Mouse (Mus musculus): Measurements from ENCODE around the gene Ppm1m. TPM values are rescaled to one million over a fixed set of nuclear protein-coding genes. Genes with fewer than 3 reads are reported as not detected.

The Ppm1m gene
- polyA plus RNA-seq, 1 experiment, result 20.2 TPM

- Histone ChIP-seq H3ac (ENCODE audit: control insufficient read depth, insufficient read length) (no peak overlapping the region), H3K36me3 (ENCODE audit: control insufficient read depth, insufficient read depth) (no peaks in the 10 kb centered on the region), H3K4me2 (ENCODE audit: low read depth) (no peak overlapping the region), H3K79me2 (ENCODE audit: control insufficient read depth, insufficient read depth) (peaks cover 8% of the 10 kb centered on the region), H3K27me3 (ENCODE audit: control insufficient read depth, insufficient read depth, insufficient read length) (no peaks in the 10 kb centered on the region), H3K4me3 (no peak overlapping the region)
- TF ChIP-seq MYOG (IDR thresholded peaks at IDR 0.05; ENCODE audit: control insufficient read depth in 1 of 3, insufficient read depth in 1 of 3, insufficient read length in 2 of 3, low read depth in 2 of 3) (no peak), REST (IDR thresholded peaks at IDR 0.05; ENCODE audit: insufficient read depth, insufficient read length) (no peak), SRF (IDR thresholded peaks at IDR 0.05; ENCODE audit: control insufficient read depth, insufficient read length, low read depth) (no peak), E2F4 (IDR thresholded peaks at IDR 0.05; ENCODE audit: insufficient read depth) (no peak), TCF12 (IDR thresholded peaks at IDR 0.05; ENCODE audit: insufficient read depth, poor library complexity, severe bottlenecking) (no peak), MAX (IDR thresholded peaks at IDR 0.05; ENCODE audit: low read depth) (no peak), USF1 (IDR thresholded peaks at IDR 0.05; ENCODE audit: low read depth) (no peak)
Observed at GRCm38 (mm10) chr9:106166709-106167108, 32.8 kb downstream of the Ppm1m start.

DNA sequence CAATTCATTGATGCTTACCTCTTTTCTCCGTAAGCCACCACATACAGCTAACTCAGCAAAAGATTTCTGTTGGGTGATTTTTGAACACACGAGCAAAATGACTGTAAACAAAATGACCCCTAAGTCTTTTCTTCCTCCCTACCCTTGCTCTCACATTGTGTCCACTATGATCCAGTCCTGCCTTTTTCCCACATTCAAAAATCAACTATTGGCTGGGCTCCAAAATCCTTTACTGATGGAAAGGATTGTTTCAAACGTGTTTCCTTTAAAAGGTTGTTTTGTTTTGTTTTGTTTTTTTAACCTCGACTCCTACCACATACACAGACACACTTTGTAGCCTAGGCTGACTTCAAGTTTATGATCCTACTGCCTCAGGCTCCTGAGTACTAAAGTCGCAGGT, 39.1 kb downstream of the Ppm1m start:
- no peaks in the 10 kb centered on the region for H3K27me3 ChIP-seq (ENCODE audit: control insufficient read depth, insufficient read depth, insufficient read length)
- H3K79me2 ChIP-seq (ENCODE audit: control insufficient read depth, insufficient read depth), result no peaks in the 10 kb centered on the region
- peak overlapping the region; percentile 89 for H3K4me2 ChIP-seq (ENCODE audit: low read depth)
- no peak overlapping the region for H3ac ChIP-seq (ENCODE audit: control insufficient read depth, insufficient read length)
- peak overlapping the region; percentile 41 for H3K4me3 ChIP-seq
- H3K36me3 ChIP-seq (ENCODE audit: control insufficient read depth, insufficient read depth), result no peaks in the 10 kb centered on the region
- TF ChIP-seq USF1 (IDR thresholded peaks at IDR 0.05; ENCODE audit: low read depth) (no peak), TCF12 (IDR thresholded peaks at IDR 0.05; ENCODE audit: insufficient read depth, poor library complexity, severe bottlenecking) (no peak), MYOG (IDR thresholded peaks at IDR 0.05; ENCODE audit: control insufficient read depth in 1 of 3, insufficient read depth in 1 of 3, insufficient read length in 2 of 3, low read depth in 2 of 3) (no peak), POLR2A (IDR thresholded peaks at IDR 0.05; ENCODE audit: insufficient read length, low read depth) (no peak), POLR2AphosphoS2 (IDR thresholded peaks at IDR 0.05; ENCODE audit: insufficient read length, low read depth) (no peak), MAX (IDR thresholded peaks at IDR 0.05; ENCODE audit: low read depth) (no peak), TCF3 (IDR thresholded peaks at IDR 0.05; ENCODE audit: insufficient read length, low read depth) (no peak), CEBPB (IDR thresholded peaks at IDR 0.05; ENCODE audit: insufficient read depth, poor library complexity, severe bottlenecking) (no peak), SRF (IDR thresholded peaks at IDR 0.05; ENCODE audit: control insufficient read depth, insufficient read length, low read depth) (no peak), E2F4 (IDR thresholded peaks at IDR 0.05; ENCODE audit: insufficient read depth) (no peak), REST (IDR thresholded peaks at IDR 0.05; ENCODE audit: insufficient read depth, insufficient read length) (no peak), MYOD1 (IDR thresholded peaks at IDR 0.05; ENCODE audit: control insufficient read depth in 1 of 3, insufficient read length in 2 of 3, low read depth in 2 of 3) (no peak)

DNA sequence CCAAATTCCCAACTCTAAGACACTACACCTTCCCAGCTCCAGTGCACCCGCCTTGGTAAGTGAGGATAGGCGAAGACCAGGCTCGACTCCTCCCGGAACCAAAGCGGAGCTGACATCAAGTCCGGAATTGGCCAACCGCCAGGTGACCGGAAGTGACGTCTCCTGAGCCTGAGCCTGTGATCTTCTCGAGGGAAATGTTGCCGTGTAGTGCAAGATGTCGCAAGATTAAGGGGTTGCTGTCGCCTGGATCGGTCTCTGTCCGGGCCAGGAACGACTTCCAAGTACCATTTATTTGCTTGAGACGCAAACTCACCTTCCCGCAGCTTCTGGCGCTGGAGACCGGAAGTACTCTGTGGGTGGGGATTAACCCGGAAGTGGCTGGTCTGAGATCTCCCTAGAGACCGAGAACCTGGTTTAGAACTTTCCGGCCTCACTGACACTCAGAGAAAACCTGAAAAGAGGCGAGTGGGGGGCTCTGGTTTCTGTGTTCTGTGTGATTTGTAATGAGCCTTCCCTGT, 39.7 kb downstream of the Ppm1m start:
- peak overlapping the region; percentile 89 for H3K4me2 ChIP-seq (ENCODE audit: low read depth)
- H3ac ChIP-seq (ENCODE audit: control insufficient read depth, insufficient read length), result no peak overlapping the region
- no peaks in the 10 kb centered on the region for H3K36me3 ChIP-seq (ENCODE audit: control insufficient read depth, insufficient read depth)
- peak overlapping the region; percentile 41 for H3K4me3 ChIP-seq
- TF ChIP-seq REST (IDR thresholded peaks at IDR 0.05; ENCODE audit: insufficient read depth, insufficient read length) (no peak), POLR2AphosphoS2 (IDR thresholded peaks at IDR 0.05; ENCODE audit: insufficient read length, low read depth) (peak; percentile 25), POLR2A (IDR thresholded peaks at IDR 0.05; ENCODE audit: insufficient read length, low read depth) (peak; percentile 56)
- no peaks in the 10 kb centered on the region for H3K79me2 ChIP-seq (ENCODE audit: control insufficient read depth, insufficient read depth)
- no peaks in the 10 kb centered on the region for H3K27me3 ChIP-seq (ENCODE audit: control insufficient read depth, insufficient read depth, insufficient read length)

GRCm38 (mm10) chr9:106159237-106159636, 40.3 kb downstream of the Ppm1m start:
- Histone ChIP-seq H3K79me2 (ENCODE audit: control insufficient read depth, insufficient read depth) (no peaks in the 10 kb centered on the region), H3K27me3 (ENCODE audit: control insufficient read depth, insufficient read depth, insufficient read length) (no peaks in the 10 kb centered on the region), H3K4me3 (peak overlapping the region; percentile 41), H3K4me2 (ENCODE audit: low read depth) (peak overlapping the region; percentile 89), H3K36me3 (ENCODE audit: control insufficient read depth, insufficient read depth) (no peaks in the 10 kb centered on the region), H3ac (ENCODE audit: control insufficient read depth, insufficient read length) (no peak overlapping the region)
- TF ChIP-seq POLR2A (IDR thresholded peaks at IDR 0.05; ENCODE audit: insufficient read length, low read depth), result no peak
- no peak for TF ChIP-seq MYOD1 (IDR thresholded peaks at IDR 0.05; ENCODE audit: control insufficient read depth in 1 of 3, insufficient read length in 2 of 3, low read depth in 2 of 3)
- TF ChIP-seq REST (IDR thresholded peaks at IDR 0.05; ENCODE audit: insufficient read depth, insufficient read length), result no peak
- no peak for TF ChIP-seq USF1 (IDR thresholded peaks at IDR 0.05; ENCODE audit: low read depth)
- TF ChIP-seq POLR2AphosphoS2 (IDR thresholded peaks at IDR 0.05; ENCODE audit: insufficient read length, low read depth), result no peak
- no peak for TF ChIP-seq MYOG (IDR thresholded peaks at IDR 0.05; ENCODE audit: control insufficient read depth in 1 of 3, insufficient read depth in 1 of 3, insufficient read length in 2 of 3, low read depth in 2 of 3)
- no peak for TF ChIP-seq TCF12 (IDR thresholded peaks at IDR 0.05; ENCODE audit: insufficient read depth, poor library complexity, severe bottlenecking)

- Histone ChIP-seq H3K79me2 (ENCODE audit: control insufficient read depth, insufficient read depth) (no peaks in the 10 kb centered on the region), H3K36me3 (ENCODE audit: control insufficient read depth, insufficient read depth) (no peaks in the 10 kb centered on the region), H3K4me3 (no peak within 1 kb of the TSS), H3ac (ENCODE audit: control insufficient read depth, insufficient read length) (no peak within 1 kb of the TSS), H3K27me3 (ENCODE audit: control insufficient read depth, insufficient read depth, insufficient read length) (no peaks in the 10 kb centered on the region), H3K4me2 (ENCODE audit: low read depth) (no peak within 1 kb of the TSS)
- no peak for TF ChIP-seq MYOD1 (IDR thresholded peaks at IDR 0.05; ENCODE audit: control insufficient read depth in 1 of 3, insufficient read length in 2 of 3, low read depth in 2 of 3)
- TF ChIP-seq MYOG (IDR thresholded peaks at IDR 0.05; ENCODE audit: control insufficient read depth in 1 of 3, insufficient read depth in 1 of 3, insufficient read length in 2 of 3, low read depth in 2 of 3), result no peak
- TF ChIP-seq TCF3 (IDR thresholded peaks at IDR 0.05; ENCODE audit: insufficient read length, low read depth), result no peak
- TF ChIP-seq POLR2AphosphoS2 (IDR thresholded peaks at IDR 0.05; ENCODE audit: insufficient read length, low read depth), result no peak
- TF ChIP-seq USF1 (IDR thresholded peaks at IDR 0.05; ENCODE audit: low read depth), result no peak
- no peak for TF ChIP-seq TCF12 (IDR thresholded peaks at IDR 0.05; ENCODE audit: insufficient read depth, poor library complexity, severe bottlenecking)
Observed at GRCm38 (mm10) chr9:106158037-106158491, 41.5 kb downstream of the Ppm1m start, which contains the start of gene Glyctk. TSS of gene Glyctk (minus strand) at chr9:106158138.

Data from myocyte (in vitro differentiated cells).